Mouse (Mus musculus) Patski (cell line): ENCODE data around the gene C77080. TPM values are rescaled to one million over a fixed set of nuclear protein-coding genes. Genes with fewer than 3 reads are reported as not detected.

Experiments used
- ATAC-seq: fragments of 100-300 bp; one replicate; pipeline ENCODE4 v1.8.0; 2021
- CTCF ChIA-PET: fragments of 350-600 bp; sonication (Branson Sonifier 250); formaldehyde crosslinking; loops from one replicate; lab custom pipeline; 2022; ENCODE audit warnings: inconsistent platforms; lab: Charles Lee
- POLR2A ChIA-PET: fragments of 350-600 bp; sonication (Branson Sonifier 250); formaldehyde crosslinking; loops from one replicate; lab custom pipeline; 2022; ENCODE audit warnings: antibody characterized with exemption, inconsistent platforms; lab: Charles Lee
- DNase-seq: peaks from one replicate; pipeline ENCODE4 v3.0.0-alpha.2; 2011; ENCODE audit warnings: low read depth, low spot score
- H3K27me3 ChIP-seq: fragments of 371-371 bp; one replicate; pipeline ENCODE4 v1.5.1; 2021
- CTCF ChIP-seq: fragments of 100-300 bp; IDR thresholded peaks from one replicate; pipeline ENCODE4 v1.5.1; 2021
- in situ Hi-C: fragments of 300-500 bp; cut with MboI; formaldehyde crosslinking; loops from 3 replicates; pipeline ENCODE4 v1.11.1; 2018; ENCODE audit warnings: low pct_unique_long_range_greater_than_20kb, mixed read lengths
- polyA plus RNA-seq: library from polyadenylated mRNA; unstranded; gene quantifications from one replicate; pipeline ENCODE4 v1.2.3, GENCODE M21; 2021

The C77080 gene
- polyA plus RNA-seq, 1 experiment from 2014 or later, result 47.3 TPM

- POLR2A ChIA-PET, result no interaction called here
- TF ChIP-seq CTCF, result no peak
- ATAC-seq, result no peak
- H3K27me3 ChIP-seq, result no peaks in the 10 kb centered on the region
- CTCF ChIA-PET, result interaction anchor here (1.1 kb wide), 1 partner anchor 9 kb away, joined by 3 read pairs; no protein-coding TSS in a partner anchor
- in situ Hi-C loops, result no loop called here
- DNase-seq, result no peak
Observed at GRCm38 (mm10) chr4:129194280-129194679, 66.9 kb downstream of the C77080 start.

- ATAC-seq, result no peak
- in situ Hi-C loops, result no loop called here
- H3K27me3 ChIP-seq, result no peaks in the 10 kb centered on the region
- no peak for TF ChIP-seq CTCF
- CTCF ChIA-PET, result no interaction called here
- no peak for DNase-seq
- POLR2A ChIA-PET, result no interaction called here
Observed at GRCm38 (mm10) chr4:129191691-129192090, 69.5 kb downstream of the C77080 start.

- POLR2A ChIA-PET, result interaction anchor here (0.7 kb wide), 1 partner anchor 64 kb away, joined by 4 read pairs; no protein-coding TSS in a partner anchor
- TF ChIP-seq CTCF, result no peak
- DNase-seq, result no peak
- H3K27me3 ChIP-seq, result no peaks in the 10 kb centered on the region
- no peak for ATAC-seq
- CTCF ChIA-PET, result interaction anchor here (1.2 kb wide), 2 partner anchors 17 to 85 kb away, joined by 3 to 5 read pairs; no protein-coding TSS in a partner anchor
- in situ Hi-C loops, result no loop called here
Observed at GRCm38 (mm10) chr4:129190538-129190937, 70.7 kb downstream of the C77080 start.

GRCm38 (mm10) chr4:129189542-129190519, 71.4 kb downstream of the C77080 start, which contains the start of the genes S100pbp and Yars:
Gene S100pbp, minus strand, starts transcription at chr4:129189727.
Gene Yars, plus strand, starts transcription at chr4:129189760.
- ChIA-PET POLR2A (interaction anchor here (0.6 to 0.7 kb wide), 5 partner anchors 11 to 271 kb away, joined by 3 to 4 read pairs (median 3); no protein-coding TSS in a partner anchor), CTCF (interaction anchor here (1.2 kb wide), 2 partner anchors 16 to 86 kb away, joined by 3 to 5 read pairs; no protein-coding TSS in a partner anchor)
- no peaks in the 10 kb centered on the region for H3K27me3 ChIP-seq
- no peak for TF ChIP-seq CTCF
- ATAC-seq (peak; percentile 81), DNase-seq (peak; percentile 96)
- in situ Hi-C loops, result no loop called here

GRCm38 (mm10) chr4:129188803-129189541, 72.2 kb downstream of the C77080 start:
- TF ChIP-seq CTCF, result no peak
- in situ Hi-C loops, result no loop called here
- no peaks in the 10 kb centered on the region for H3K27me3 ChIP-seq
- ATAC-seq (peak; percentile 29), DNase-seq (no peak)
- ChIA-PET POLR2A (interaction anchor here (0.6 to 0.7 kb wide), 4 partner anchors 12 to 271 kb away, joined by 3 to 4 read pairs (median 3); no protein-coding TSS in a partner anchor), CTCF (no interaction called here)

GRCm38 (mm10) chr4:129188041-129188659, 73.1 kb downstream of the C77080 start:
- DNase-seq, result no peak
- TF ChIP-seq CTCF, result no peak
- in situ Hi-C loops, result no loop called here
- H3K27me3 ChIP-seq, result no peaks in the 10 kb centered on the region
- ATAC-seq, result no peak
- CTCF ChIA-PET, result no interaction called here
- POLR2A ChIA-PET, result no interaction called here

- in situ Hi-C loops, result no loop called here
- H3K27me3 ChIP-seq, result no peaks in the 10 kb centered on the region
- TF ChIP-seq CTCF, result no peak
- CTCF ChIA-PET, result interaction anchor here (1.3 kb wide), 1 partner anchor 10 kb away, joined by 4 read pairs; no protein-coding TSS in a partner anchor
- POLR2A ChIA-PET, result no interaction called here
- ATAC-seq (no peak), DNase-seq (no peak)
Observed at GRCm38 (mm10) chr4:129179560-129179959, 81.6 kb downstream of the C77080 start.

- H3K27me3 ChIP-seq, result no peaks in the 10 kb centered on the region
- ChIA-PET POLR2A (no interaction called here), CTCF (no interaction called here)
- in situ Hi-C loops, result no loop called here
- DNase-seq, result no peak
- ATAC-seq, result no peak
- peak; percentile 28 for TF ChIP-seq CTCF
Observed at GRCm38 (mm10) chr4:129172529-129172928, 88.7 kb downstream of the C77080 start.

Other genes starting within 250 kb of the C77080 start
- 31.4 TPM for gene Rnf19b, start 203.1 kb downstream of the C77080 start, polyA plus RNA-seq
- not detected for gene Tmem54, start 155.9 kb downstream of the C77080 start, polyA plus RNA-seq
- not detected for gene Hpca, start 139.4 kb downstream of the C77080 start, polyA plus RNA-seq
- not detected for gene Fndc5, start 124.4 kb downstream of the C77080 start, polyA plus RNA-seq
- gene S100pbp, start 71.7 kb downstream of the C77080 start, polyA plus RNA-seq, result 20.2 TPM
- gene Yars, start 71.6 kb downstream of the C77080 start, polyA plus RNA-seq, result 63.0 TPM
- 4.9 TPM for gene Sync, start 26.2 kb upstream of the C77080 start, polyA plus RNA-seq
- gene Rbbp4, start 74.0 kb upstream of the C77080 start, polyA plus RNA-seq, result 150 TPM
- 68.4 TPM for gene Zbtb8os, start 74.3 kb upstream of the C77080 start, polyA plus RNA-seq
- 3.3 TPM for gene Zbtb8a, start 116.7 kb upstream of the C77080 start, polyA plus RNA-seq
- gene Zbtb8b, start 179.4 kb upstream of the C77080 start, polyA plus RNA-seq, result 0.17 TPM
- 40.4 TPM for gene Bsdc1, start 200.2 kb upstream of the C77080 start, polyA plus RNA-seq
- not detected for gene Tssk3, start 229.6 kb upstream of the C77080 start, polyA plus RNA-seq
- gene Fam229a, start 229.8 kb upstream of the C77080 start, polyA plus RNA-seq, result not detected